Mouse (Mus musculus): ENCODE data around the gene Prn.

The Prn gene

GRCm38 (mm10) chr2:131906846-131907245, 2.9 kb upstream of the Prn start:
- DNase-seq (ENCODE audit: low spot score in 2 of 2): no peak

DNA sequence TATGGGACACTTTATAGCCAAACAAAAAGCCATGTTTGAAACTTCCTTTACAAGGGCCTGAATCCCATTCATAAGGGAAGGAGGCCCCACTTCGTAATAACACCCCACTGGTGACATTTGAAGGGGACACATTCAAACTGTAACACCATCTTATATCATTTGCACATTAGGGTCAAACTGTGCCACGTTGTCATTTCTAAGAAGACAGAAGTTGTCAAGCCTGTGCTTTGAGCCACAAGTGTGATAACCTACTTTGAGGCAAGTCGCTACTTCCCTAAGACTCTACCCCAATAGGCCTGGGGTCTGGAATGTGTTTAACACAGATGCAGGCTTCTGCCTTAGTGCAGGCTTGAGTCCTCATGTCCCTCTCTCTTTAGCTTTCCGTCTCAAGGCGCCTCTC, 2.4 kb upstream of the Prn start:
- no peak for DNase-seq (ENCODE audit: low spot score in 2 of 2)

- no peak for DNase-seq (ENCODE audit: low spot score in 2 of 2)
Measured at GRCm38 (mm10) chr2:131908351-131908861, 1.4 kb upstream of the Prn start.

DNA sequence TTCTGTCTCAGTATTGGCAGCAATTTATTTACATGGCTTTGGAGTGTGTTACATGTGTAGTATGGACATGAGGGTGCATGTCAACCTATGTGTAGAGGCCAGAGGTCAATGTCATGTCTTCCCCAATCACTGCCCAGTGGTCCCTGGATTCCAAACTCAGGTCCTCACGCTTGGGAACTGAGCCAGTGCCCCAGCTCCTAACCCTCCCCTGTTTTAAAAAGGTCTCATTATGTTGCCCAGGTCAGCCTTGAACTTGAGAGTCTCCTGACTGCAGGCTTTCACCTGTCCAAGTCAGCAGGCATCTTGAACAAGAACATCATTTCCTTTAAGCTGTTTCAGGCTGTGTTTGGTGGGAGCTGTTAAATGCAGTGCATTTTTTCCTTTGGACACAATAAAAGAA, 851 bp upstream of the Prn start:
- no peak for DNase-seq (ENCODE audit: low spot score in 2 of 2)

DNA sequence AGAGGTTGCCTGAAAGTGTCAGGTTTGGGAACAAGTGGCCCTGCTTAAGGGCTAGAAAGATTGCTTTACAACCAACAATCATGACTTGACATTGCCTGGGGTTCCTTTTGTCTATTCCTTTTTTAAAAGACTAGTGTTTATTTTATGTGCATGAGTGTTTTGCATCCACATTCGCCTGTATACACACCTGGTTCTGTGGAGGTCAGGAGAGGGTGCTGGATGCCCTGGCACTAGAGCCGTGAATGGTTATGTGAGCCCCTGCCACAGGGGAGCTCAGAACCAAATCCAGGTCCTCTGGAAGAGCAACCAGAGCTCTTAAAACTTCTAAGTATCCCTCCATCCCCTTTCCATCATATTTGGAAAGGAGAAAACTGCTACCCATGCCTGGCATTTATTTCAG, 1.1 kb downstream of the Prn start:
- no peak for DNase-seq (ENCODE audit: low spot score in 2 of 2)

DNA sequence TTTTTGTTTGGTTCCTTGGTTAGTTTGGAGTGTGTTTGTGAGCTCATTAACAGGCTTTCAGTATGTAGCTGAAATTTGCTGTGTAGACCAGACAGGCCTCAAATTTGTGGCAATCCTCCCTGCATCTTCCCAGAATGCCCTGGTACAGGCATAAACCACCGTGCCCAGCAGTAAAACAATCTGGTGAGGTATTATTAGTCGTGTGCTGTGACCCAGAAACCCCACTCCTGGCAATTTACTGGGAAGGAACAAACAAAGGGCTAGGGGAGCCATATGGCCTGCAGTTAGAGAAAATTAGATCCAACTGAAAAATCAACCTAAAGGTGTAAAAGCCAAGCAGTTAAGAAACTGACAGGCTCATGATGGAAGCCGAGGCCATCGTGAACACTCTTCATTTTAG, 1.6 kb downstream of the Prn start:
- no peak for DNase-seq (ENCODE audit: low spot score in 2 of 2)

DNA sequence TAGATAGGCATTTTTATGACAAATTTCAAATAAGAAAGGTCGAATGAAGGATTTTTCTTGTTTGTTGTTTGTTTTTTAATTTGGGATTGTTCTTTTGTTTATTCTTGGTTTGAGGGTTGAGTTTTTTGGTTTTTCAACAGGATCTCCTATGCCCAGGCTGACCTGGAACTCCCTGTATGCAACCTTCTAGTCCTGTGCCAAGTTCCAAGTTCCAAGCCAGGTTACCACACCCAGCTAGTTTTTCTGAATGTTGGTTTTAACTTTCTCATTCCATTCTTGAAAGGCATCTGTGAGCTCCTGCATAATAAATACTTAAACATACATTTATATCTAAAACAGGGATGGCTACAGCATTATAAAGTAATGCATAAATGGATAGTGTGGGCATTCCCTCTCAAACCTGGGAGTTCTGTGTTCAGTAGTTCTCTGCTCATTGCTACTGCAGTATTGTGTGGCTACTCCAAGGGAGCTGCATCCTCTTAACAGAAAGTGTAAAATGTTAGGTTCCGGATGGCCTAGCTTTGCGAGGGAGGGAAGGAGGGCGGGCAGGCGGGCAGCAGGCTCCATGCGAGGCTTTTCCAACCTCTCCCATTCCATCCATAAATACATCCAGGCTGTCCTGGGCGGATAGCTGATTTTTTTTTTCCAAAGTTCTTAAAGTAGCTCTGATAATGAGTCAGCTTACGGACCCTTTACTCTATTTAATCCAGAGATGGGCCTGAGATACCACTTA, 2.9 kb downstream of the Prn start:
- DNase-seq (ENCODE audit: low spot score in 2 of 2): no peak

- no peak for DNase-seq (ENCODE audit: low spot score in 2 of 2)
Measured at GRCm38 (mm10) chr2:131932275-131932902, 22.6 kb downstream of the Prn start.

- DNase-seq (ENCODE audit: low spot score in 2 of 2): no peak
Measured at GRCm38 (mm10) chr2:131933013-131933412, 23.3 kb downstream of the Prn start.

- no peak for DNase-seq (ENCODE audit: low spot score in 2 of 2)
Measured at GRCm38 (mm10) chr2:131933598-131933997, 23.8 kb downstream of the Prn start.

- DNase-seq (ENCODE audit: low spot score in 2 of 2): no peak
Measured at GRCm38 (mm10) chr2:131934243-131934642, 24.5 kb downstream of the Prn start.

GRCm38 (mm10) chr2:131935390-131936105, 25.8 kb downstream of the Prn start:
- DNase-seq (ENCODE audit: low spot score in 2 of 2): no peak

DNA sequence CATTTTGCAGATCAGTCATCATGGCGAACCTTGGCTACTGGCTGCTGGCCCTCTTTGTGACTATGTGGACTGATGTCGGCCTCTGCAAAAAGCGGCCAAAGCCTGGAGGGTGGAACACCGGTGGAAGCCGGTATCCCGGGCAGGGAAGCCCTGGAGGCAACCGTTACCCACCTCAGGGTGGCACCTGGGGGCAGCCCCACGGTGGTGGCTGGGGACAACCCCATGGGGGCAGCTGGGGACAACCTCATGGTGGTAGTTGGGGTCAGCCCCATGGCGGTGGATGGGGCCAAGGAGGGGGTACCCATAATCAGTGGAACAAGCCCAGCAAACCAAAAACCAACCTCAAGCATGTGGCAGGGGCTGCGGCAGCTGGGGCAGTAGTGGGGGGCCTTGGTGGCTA, 26.7 kb downstream of the Prn start:
- no peak for DNase-seq (ENCODE audit: low spot score in 2 of 2)

- DNase-seq (ENCODE audit: low spot score in 2 of 2): peak in 1 of 2 experiments; percentile 50
Measured at GRCm38 (mm10) chr2:131939404-131940111, 29.8 kb downstream of the Prn start.

DNA sequence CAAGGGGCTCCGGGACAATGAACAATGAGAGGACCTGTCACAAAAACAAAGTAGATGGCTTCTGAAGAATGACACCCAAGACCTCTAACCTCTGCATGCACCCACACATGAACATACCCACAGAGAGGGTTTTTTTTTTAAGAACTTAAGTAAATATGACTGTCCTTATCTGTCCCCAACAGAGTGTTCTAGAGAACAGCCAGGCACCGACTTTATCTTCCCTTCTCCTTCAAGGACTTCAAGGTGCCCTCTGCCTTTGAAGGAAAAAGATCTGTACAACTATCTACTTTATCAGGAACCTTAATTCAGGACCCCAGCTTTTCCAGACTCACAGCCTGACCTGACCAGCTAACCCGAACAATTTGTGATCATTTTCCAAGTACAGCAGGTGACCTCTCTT, 30.7 kb downstream of the Prn start:
- peak in 1 of 2 experiments; percentile 1 for DNase-seq (ENCODE audit: low spot score in 2 of 2)

GRCm38 (mm10) chr2:131941501-131941900, 31.7 kb downstream of the Prn start:
- no peak for DNase-seq (ENCODE audit: low spot score in 2 of 2)

DNA sequence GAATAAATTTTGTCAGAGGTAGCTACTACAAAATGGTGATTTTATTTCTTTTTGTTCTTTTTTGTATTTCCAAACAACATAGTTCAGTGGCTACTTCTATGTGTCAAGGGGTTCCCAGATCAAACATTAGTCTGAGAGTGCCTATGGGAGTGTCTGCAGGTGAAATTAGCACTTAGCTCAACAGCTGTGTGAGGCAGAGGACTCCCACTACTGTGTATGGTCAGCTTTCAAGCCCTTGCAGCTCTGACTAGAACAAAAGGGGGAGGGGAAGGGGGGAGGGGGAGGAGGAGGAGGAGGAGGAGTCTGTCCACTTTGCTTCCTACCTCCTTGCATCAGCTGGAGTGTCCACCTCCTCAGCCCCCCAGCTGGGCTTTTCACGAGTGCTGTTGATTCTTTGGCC, 34.6 kb downstream of the Prn start:
- DNase-seq (ENCODE audit: low spot score in 2 of 2): no peak

GRCm38 (mm10) chr2:131945225-131945624, 35.5 kb downstream of the Prn start:
- no peak for DNase-seq (ENCODE audit: low spot score in 2 of 2)

- DNase-seq (ENCODE audit: low spot score in 2 of 2): peak in 1 of 2 experiments; percentile 0
Measured at GRCm38 (mm10) chr2:131945765-131946164, 36.0 kb downstream of the Prn start.

- DNase-seq (ENCODE audit: low spot score in 2 of 2): peak in 1 of 2 experiments; percentile 0
Measured at GRCm38 (mm10) chr2:131946351-131946750, 36.6 kb downstream of the Prn start.

DNA sequence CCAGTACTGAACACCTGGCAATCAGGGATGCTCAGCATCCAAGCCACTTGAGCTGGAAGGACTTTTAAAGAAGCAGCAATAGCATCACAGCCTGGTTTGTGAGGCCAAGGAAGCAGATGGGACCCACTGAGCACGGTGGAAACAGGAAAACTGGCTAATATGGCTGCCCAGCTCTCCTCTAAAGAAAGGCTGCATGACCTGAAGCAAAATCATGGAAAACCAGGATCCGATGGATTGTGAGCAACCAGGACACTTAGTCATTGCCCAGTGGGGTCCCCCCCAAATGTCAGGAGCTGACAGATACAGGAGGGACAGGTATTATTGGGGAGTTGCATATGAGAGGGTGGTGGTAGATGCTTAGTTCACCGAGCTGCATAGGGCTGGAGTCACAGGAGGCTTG, 38.4 kb downstream of the Prn start:
- DNase-seq (ENCODE audit: low spot score in 2 of 2): peak in 1 of 2 experiments; percentile 0

All from right cerebral cortex, postnatal 36 days (tissue).